Mouse (Mus musculus) kidney, adult 9 months (tissue): ENCODE measurements around the gene Iqgap2.

Experiments used
- DNase-seq: peaks from one replicate; pipeline ENCODE4 v3.0.0; 2022

The Iqgap2 gene

DNA sequence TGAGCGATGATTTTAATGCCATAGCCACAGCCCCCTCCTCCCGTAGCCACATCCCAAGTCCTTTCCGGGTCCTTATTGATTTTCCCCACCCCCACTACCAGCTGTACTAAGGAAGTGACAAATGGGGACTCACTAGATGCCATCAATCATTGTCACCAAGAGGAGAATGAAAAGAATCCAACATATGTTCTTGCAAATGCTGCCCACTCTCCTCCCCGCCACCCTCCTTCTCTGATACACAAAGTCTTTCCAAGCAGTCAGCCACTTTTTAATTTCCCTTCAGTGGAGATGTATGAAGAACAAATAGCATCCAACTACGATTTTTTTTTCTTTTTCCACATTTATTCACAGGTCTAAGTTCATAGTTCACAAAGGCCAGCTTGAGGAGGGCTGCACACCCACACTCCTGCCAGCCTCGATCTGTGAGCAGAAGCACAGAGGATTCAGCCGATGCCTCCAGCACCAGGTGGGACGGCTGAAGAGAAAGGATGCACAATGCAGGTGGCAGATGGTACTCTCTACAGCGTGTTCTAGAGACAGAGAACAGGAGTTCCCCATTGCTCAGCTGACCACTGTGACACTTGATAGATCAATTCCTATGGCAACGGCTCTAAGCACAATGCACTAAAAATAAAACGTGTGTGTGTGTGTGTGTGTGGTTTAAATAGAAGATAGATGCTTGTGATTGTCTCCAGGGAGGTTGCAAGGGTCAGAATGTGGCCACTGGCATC lies 116.6 kb downstream of the Iqgap2 start:
- no peak for DNase-seq

DNA sequence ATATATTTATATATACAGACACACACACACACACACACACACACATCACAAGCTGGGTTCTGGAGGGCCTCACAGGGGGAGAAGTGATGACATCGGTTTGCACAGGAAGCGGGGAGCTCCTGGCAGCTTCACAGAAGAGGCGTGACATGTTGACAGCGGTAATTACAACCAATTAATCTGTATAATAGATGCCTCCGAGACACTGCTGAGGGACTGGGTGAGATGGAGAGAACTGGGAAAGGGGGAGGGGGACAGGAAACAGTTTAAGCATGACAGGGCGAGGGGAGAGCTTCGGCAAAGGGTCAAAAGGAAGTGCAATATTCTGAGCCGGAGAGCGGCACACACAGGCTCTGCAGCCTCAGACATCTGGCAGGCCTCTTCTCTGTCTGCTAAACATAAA lies 126.7 kb downstream of the Iqgap2 start:
- peak; percentile 60 for DNase-seq

DNA sequence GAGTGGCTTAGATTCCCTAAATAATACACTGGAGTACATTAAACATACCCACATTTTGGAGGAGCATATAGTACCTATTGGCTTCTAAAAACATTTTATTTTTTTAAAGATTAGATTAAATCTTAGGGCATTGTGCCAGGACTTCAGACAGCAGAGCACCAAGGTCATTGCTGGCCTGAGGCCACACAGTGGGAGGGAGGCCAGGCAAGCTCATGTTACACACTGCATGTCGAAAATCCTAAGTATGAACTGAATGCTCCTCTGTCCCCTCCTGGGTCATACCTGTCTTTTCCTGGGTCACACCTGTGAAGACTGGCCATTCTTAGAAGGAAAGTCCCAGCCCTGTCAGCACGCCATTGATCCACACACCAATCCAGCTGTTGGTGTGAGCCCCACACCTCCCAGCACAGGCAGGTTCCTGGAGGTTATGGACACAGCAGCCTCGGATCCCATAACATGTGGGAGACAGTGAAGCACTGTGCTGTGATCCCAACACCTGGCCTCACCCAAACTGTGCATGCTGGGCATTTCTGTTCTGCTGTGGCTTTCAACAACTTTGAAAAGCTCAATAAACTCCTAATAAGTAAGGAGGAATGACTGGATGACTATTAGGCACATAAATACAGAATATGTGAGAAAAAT lies 127.7 kb downstream of the Iqgap2 start:
- peak; percentile 65 for DNase-seq

DNA sequence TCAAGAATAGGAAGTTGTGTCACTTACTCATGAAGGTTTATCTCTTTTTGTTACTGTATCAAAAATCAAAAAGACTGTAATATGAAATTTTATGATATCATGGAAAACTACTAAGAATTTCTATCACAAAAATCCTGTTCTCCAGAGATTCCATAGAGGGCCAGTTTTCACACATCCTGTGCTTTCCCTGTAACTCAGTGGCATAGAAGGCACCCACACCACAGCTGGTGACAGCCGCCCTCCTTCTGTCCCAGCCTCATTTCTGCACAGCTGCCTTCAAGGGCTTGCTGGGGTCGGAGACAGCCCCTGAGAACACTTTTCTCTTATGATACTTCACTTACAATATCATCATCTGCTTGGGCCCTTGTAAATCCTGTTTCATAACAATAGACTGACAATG lies 131.9 kb downstream of the Iqgap2 start:
- DNase-seq, result no peak

DNA sequence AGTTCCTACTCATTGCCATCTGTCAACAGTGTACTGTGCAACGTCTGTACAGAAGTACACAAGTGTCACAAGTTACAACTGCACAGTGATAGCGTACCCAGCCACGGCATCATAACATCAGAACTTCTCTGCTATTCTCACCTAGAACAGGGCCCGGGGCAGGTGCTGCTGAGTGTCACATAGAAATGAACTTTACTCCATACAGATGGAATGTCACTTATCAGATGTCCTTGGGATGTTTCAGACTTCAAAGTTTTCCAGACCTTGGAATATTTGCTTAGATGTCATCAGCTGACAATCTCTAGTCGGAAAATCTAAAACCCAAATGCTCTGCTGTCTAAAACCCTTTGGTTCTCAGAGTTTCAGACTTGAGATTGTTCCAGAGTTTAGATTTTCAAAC lies 137.4 kb downstream of the Iqgap2 start:
- no peak for DNase-seq

DNA sequence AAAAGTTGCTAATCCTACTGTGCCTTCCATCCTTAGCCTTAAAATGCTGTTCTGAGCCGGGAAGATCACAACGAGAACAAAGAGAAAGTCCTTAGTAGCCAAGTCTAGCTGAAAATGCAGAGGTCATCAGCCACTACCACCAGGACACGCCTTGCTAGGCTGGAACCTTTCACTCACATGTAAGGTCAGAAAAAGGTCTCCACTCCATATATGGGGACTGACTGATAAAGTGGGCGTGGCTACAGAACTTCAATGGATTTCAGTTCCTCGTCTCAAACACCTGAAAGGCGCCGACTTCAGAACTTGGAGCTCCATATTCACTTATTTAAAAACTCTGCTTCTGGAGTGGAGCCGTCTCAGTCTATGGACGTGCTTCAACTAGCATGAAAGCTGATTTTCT lies 139.3 kb downstream of the Iqgap2 start:
- DNase-seq, result no peak

DNA sequence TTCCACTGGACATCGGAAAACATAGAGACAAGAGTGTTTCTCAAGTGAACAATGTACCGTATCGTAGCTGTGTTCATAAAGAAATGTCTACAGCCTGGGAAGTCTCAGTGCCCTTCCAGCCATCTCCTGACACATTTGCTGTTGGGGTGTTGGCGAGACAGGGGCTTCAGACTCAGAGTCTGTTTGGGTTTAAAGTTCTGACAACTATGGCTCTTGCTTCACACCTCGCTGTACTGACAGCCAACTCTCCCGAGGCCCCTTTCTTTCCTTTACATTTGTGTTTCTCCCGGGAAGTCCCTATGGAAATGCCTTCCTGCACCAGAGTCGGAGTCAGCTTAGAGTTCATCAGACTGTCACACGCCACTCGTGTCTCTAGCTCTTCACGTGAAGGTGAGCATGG lies 144.2 kb downstream of the Iqgap2 start:
- DNase-seq, result no peak

DNA sequence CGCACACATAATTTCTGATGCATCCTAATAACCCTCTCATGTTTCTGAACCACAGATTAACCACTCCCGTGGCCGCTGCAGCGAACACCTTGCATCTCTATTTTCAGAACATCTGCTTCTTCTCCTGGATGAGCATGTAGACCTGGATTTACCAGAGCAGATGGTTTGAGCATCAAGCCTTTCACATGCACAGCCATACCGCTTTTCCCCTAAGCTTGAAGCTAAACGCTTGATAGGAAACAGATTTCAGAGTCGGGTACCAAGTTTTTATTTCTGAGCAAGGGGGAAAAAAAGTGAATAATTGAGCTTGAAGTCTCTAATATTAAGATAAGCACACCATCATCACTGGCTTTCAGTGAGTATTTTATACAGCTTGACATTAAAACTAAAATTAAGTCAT lies 144.6 kb downstream of the Iqgap2 start:
- DNase-seq, result no peak

DNA sequence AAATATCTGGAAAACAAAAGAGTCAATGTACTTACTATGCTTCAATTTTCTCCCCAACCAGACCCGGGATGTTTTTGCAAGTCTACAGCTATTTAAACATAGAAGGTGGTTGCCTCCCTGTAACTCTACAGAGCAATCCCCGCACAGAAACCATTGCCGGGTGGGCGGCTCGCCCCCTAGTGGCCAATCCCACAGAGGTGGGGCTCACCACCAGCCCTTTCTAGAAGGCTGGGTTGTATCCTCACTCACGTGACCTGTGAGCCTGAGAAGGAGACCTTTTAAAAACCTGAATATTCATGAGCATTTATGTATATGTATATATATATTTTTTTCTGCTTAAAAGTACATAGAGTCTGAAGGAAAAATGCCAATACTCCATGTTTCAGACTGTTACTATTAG lies 145.2 kb downstream of the Iqgap2 start:
- DNase-seq, result peak; percentile 28

DNA sequence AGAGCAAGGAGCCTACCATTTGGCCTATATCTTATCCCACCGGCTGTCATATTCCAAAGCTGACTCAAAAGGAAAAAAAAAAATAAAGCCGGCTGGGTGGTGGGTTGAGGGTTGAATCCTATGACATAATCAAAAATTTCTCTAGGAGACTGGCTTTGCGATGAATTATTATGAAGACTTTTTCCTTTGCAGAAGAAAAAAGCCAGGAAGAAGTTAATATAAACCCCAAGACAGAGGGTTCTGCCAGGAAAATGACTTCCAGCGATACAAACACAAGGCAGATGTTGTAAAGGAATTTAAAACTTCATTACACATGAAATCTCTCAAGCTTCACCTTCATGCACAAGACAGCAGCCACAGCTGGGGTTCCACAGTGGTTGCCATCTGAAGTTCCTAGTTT lies 146.3 kb downstream of the Iqgap2 start:
- DNase-seq, result peak; percentile 12

DNA sequence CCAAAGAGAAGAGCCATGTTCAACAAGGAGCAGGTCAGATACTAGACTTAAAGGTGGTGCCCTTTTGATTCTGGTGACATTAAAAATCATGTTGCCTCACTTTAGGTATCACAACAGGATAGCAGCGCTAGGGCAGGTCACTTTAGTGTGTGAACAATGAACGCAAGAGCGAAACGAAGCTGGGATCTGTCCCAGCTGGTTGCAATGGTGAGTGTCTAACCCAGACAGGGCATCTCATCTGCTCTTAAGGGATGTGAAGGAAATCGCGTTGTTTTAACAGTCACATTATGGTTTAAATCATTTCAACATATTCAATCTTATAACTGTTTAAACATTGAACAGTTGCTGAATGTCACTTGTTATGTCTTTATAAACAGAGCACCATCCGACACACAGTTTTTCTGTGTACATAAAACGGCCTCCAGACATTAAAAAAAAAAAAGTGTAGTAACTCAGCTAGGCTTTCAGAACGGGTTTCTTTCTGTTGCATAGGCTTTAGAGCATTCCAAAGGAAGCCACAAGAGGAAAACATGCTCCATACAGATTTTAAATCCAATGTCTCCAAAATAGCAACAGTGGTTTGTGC lies 148.7 kb downstream of the Iqgap2 start:
- no peak for DNase-seq

DNA sequence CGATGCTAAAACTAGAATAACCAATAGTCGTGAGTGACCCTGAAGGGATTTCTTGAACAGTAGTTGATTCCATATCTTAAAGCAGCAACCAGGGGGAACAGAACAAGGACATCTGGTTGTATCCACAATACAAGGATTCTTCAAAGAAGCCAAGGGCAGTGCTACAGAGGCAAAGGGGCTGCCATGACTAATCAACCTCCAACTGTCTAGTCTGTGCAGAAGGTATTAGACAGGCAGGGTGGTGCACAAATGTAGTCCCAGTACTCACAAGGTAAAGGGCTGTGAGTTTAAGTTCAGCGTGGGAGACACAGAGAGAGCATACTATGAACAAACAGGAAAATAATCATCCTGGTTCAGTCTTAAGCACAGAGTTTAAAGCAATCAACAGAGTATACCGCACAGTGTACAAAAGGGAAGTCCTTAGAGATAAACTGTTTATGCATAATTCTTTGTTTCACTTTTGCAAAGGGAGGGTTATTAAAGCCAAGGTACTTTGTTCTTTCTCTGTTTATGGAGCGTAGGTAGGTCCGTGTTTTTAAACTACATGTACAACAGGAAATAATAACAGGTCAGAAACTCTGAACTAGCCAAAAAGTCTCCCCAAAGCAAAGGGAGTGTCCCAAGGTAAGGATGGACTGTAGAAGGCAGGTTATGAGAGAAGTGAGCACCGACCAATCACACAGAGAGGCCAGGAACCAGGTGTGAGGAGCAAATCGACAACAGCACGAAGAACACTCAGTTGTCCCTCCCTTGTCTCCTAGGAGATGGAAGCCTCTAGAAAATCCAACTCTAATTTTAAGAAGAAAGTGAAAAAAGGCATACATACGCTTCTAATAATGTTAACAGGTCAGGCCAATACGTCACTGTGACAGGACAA lies 149.7 kb downstream of the Iqgap2 start:
- no peak for DNase-seq

DNA sequence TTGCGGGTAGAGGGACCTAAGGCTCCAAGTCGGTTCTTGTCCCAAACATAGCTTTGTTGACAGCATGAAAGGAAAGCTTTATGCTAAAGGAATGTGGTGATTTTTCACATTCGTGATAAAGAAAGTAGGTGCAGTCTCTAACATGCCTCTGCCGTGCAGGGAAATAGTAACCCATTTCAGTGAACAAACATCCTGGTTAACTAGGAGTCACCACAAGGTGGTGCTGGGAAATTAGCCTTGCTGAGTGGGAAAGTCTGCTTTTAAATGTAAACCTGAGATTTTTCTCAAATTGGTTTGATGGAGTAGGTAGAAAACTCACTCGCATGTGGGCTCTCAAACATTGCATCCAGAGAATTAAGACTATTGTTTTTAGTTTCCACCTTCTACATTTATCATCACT lies 152.1 kb downstream of the Iqgap2 start:
- no peak for DNase-seq

DNA sequence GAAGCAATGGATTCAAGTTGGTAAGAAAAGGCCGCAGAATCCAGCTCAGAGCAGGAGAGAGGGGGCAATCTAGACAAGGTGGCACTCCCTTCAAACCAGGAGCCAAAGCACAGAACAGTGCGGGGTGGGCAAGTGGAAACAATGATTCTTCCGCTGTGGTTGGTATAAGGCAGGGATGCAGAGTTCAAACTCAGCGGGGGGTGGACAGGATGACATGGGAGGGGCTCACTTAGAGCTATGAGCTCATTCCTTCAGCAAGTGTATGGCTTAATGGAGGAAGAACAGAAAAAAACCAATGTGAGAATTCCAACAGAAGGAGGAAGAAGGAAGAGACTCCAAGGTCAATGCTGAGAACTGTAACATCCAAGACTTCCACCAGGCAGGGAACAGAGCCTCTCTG lies 161.2 kb downstream of the Iqgap2 start:
- no peak for DNase-seq

DNA sequence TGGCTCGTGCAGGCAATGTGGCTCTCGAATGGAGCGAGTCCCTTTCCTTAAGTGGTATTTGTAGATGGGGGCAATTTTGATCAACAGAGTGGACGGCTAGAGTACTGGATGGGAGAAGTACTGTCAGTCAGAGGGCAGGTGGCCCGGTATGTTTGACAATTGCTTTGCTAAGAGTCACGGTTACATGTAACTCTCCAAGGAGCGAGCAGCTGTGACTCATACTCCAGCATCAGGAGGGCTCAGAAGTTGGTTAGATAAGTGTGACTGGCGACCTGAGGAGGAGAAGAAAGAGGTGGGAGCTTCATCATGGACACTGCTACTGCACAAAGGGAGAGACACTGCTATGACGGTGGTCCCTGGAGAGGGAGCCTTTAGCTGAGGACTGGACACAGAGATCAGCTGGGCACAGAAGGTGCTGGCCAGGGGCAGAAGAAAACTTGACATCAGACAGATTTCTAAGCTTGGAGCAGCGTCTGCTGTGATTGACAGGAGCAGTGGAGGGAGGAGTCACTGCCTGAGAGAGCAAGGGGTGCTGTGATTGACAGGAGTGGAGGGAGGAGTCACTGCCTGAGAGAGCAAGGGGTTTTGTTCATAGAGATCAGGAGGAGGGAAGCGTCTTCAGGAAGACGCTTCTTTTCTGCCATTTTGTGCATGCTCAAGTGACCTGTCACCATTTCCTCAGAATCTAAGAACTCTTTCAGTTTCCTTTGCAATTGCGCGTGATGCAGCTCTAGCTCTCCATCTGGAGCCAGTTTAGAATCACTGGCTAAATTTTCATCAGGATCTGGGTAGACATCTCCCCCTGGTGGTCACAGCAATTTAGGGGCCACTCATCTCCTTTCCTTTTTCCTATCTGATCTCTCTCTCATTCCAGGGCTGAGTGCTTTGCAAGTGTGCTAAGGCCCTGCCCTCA lies 172.1 kb downstream of the Iqgap2 start:
- DNase-seq, result peak; percentile 68

DNA sequence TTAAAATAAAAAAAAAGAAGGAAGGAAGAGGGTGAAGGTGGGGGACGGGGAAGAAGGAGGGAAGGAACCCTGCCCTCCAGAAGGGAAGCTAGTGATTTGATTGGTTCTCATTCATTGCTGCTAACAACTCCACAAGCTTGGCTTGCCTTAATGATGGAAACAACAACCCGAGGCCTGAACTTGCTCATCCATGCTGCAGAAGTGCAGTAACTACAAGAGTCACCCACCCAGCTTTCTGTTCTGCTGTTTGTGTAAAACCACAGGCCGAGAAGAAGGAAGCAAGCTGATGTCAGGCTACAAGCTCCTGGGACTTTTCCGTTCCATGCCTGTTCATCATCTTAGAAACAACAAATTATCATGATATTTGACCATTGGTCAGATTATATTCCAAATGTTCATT lies 176.4 kb downstream of the Iqgap2 start:
- DNase-seq, result no peak

DNA sequence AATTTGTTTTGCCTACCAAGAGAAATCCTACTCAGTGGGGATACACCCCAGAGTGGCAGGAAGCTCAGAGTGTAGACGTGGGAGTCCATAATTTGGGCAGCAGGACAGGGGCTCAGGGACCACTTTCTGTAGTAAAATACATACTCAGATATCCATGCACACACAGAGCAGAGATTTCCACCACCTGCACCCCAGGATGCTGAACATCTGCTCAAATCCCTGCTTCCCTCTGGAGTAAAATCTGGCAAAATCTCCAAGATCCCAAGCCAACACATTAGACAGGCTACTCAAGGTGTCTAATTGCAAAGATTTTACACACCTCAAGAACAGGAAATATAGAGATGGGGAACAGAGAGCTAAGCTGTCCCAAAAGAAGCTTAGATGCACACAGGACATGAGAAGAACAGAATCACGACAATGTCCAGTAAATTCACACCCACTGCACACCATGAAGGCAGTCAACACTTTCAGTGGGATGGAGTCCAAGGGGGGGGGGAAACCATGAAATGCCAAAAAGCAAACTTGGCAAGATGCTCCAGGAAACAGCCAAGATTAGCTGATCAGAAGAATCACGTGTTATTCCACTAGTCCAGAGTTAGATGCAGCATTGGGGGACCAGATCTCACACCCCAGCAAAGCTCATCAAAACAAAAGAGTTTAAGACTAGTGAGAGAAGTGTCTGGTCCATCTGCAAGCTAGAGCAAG lies 177.3 kb downstream of the Iqgap2 start:
- no peak for DNase-seq

DNA sequence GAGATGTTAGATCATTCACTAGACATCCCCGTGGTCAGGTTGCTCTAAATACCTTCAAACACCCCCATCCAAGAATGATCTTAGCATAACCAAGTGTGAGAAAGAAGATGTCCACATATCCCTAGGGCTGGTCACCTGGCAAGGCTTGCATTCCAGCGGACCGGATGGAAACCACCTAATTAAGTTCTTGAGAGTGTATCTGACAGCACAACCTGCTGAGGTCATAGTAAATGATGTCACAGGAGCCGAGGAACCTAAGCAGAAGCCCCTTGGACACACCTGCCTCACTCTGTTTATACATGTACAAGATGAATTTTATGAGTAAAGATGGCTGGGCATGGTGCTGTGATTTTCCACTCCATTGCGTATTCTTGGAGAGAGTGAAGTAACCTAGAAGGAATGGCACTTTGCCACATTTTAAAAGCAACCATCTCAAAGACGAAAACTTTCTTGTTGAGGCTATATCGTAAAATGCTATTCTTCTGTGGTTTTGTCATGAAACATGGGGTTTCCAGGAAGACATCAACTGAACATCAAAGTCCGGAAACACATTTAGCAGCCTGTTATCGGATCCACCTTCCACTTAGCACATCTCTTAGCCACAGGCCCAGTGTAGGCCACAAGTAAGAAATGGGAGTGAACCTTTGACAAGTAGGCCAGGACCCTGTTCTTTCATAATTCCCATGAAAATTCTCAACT lies 179.0 kb downstream of the Iqgap2 start:
- no peak for DNase-seq

DNA sequence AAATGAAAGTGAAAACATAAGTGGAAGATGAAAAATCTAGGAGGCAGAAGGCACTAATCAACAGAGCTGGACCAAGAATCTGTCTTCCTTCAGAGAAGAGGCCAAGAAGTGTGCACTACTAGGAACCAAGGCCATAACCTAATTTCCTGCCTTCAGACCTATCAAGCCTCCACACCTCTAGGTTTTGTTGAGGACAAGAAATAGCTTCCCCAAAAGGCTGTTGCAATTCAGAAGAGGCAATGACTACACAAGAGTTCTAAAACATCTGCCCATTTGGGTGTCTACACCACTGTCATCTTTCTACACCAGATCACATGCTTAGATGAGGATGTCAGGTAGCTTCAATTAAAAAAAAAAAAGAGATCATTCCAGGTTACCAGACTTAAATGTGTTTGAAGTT lies 179.7 kb downstream of the Iqgap2 start:
- DNase-seq, result no peak

DNA sequence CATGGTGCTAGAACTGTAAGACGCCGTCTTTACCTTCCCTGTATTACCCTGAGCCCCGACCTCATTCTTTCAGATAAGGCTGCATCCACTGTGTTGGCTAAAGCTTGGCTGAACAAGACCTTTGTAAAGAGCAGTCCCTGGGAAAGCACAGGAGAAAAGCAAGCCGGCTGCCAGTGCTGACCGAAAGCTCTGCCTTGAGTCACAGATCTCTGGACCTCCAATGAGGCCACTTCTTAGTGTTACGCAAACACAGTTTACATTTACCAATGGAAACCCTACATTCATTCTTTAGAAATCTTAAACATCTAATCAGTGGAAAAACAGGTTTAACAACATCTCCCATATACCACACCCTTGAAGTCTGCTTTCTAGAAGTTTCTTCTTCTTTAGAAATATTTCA lies 186.1 kb downstream of the Iqgap2 start:
- DNase-seq, result no peak

DNA sequence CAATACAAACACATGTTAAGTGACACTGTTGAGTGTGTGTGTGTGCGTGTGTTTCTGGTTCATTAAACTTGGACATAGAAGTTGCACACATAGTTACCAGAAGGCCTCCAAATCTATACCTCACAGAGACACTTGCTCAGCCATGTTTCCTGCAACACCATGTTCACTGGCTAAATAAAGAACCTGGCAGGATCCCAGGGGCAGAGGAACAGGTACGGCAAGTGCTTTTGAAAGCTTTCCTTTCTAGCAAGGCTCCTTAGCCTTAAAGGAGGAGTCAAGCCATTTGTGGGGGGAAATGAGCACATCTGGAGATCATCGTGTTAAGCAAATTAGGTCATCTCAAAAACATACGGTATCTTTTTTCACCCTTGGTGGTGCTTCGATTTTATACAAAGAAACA lies 188.3 kb downstream of the Iqgap2 start:
- DNase-seq, result no peak
